Mouse (Mus musculus) layer of hippocampus, adult 8-10 months (tissue): ENCODE results near the gene Plcb2. TPM values are rescaled to one million over a fixed set of nuclear protein-coding genes. Genes with fewer than 3 reads are reported as not detected.

Source experiments
- DNase-seq, 2 experiments: peaks; one replicate each; pipeline ENCODE4 v3.0.0; 2022; ENCODE audit warnings: low spot score in 2 of 2
- total RNA-seq, 4 experiments: library from RNA; stranded (reverse); gene quantifications; 2 replicates each; pipeline ENCODE4 v1.2.4; 2022

The Plcb2 gene
- total RNA-seq: 1 to 10 TPM; 2.6 to 7.6 (median 4.7) TPM

GRCm38 (mm10) chr2:118728337-118728736, at the start of gene Plcb2:
Plcb2 (minus strand) TSS chr2:118728438.
- no peak for DNase-seq

GRCm38 (mm10) chr2:118776295-118776694, 48.1 kb upstream of the Plcb2 start:
- no peak for DNase-seq

GRCm38 (mm10) chr2:118775846-118776245, 47.6 kb upstream of the Plcb2 start:
- peak; percentile 72 to 76 for DNase-seq

GRCm38 (mm10) chr2:118775396-118775795, 47.2 kb upstream of the Plcb2 start:
- DNase-seq: no peak

GRCm38 (mm10) chr2:118774536-118774935, 46.3 kb upstream of the Plcb2 start:
- DNase-seq: no peak

GRCm38 (mm10) chr2:118772158-118772874, 44.1 kb upstream of the Plcb2 start, which contains the start of gene Phgr1:
Phgr1 (plus strand) TSS chr2:118772769.
- DNase-seq: no peak

GRCm38 (mm10) chr2:118766041-118767033, 38.1 kb upstream of the Plcb2 start:
- DNase-seq: no peak

GRCm38 (mm10) chr2:118764875-118765274, 36.6 kb upstream of the Plcb2 start:
- DNase-seq: no peak

GRCm38 (mm10) chr2:118764094-118764831, 36.0 kb upstream of the Plcb2 start:
- DNase-seq: peak in 1 of 2 experiments; percentile 62

- DNase-seq: peak; percentile 72 to 75
These were observed 35.2 kb upstream of the Plcb2 start for GRCm38 (mm10) chr2:118763469-118763868.

GRCm38 (mm10) chr2:118762784-118763148, 34.5 kb upstream of the Plcb2 start:
- no peak for DNase-seq

GRCm38 (mm10) chr2:118761906-118762783, 33.9 kb upstream of the Plcb2 start, which contains the start of gene Ccdc9b:
Ccdc9b (minus strand) TSS chr2:118762661.
- DNase-seq: peak; percentile 87

- DNase-seq: no peak
These were observed 33.1 kb upstream of the Plcb2 start for GRCm38 (mm10) chr2:118761358-118761757.

- DNase-seq: no peak
These were observed 32.2 kb upstream of the Plcb2 start for GRCm38 (mm10) chr2:118760311-118761025.

GRCm38 (mm10) chr2:118759828-118760227, 31.6 kb upstream of the Plcb2 start:
- no peak for DNase-seq

- peak in 1 of 2 experiments; percentile 49 for DNase-seq
These were observed 27.9 kb upstream of the Plcb2 start for GRCm38 (mm10) chr2:118756103-118756502.

- DNase-seq: no peak
These were observed 27.2 kb upstream of the Plcb2 start for GRCm38 (mm10) chr2:118755407-118755806.

- DNase-seq: no peak
These were observed 25.9 kb upstream of the Plcb2 start for GRCm38 (mm10) chr2:118754143-118754542.

- no peak for DNase-seq
These were observed 24.5 kb upstream of the Plcb2 start for GRCm38 (mm10) chr2:118752792-118753108.
